Mouse (Mus musculus) neural tube, embryonic 13.5 days (tissue): ENCODE results near the gene Tnik. TPM values are rescaled to one million over a fixed set of nuclear protein-coding genes. Genes with fewer than 3 reads are reported as not detected.
A peak's percentile ranks its signal among the peaks of the same experiment; 100 is the strongest.

ENCODE experiments used
- ATAC-seq: fragments of 200-750 bp; cut with Nextera tagmentation; 2 replicates; pipeline ENCODE4 v1.8.0; 2017; ENCODE audit warnings: low read depth, mild to moderate bottlenecking, moderate TSS enrichment, moderate library complexity
- H3K27ac ChIP-seq: fragments of 300-500 bp; sonication (generic); replicated peaks from 2 replicates; pipeline ENCODE4 v1.5.1; 2015; ENCODE audit warnings: moderate library complexity, mild to moderate bottlenecking, inconsistent platforms
- H3K27me3 ChIP-seq: fragments of 300-500 bp; sonication (generic); 2 replicates; pipeline ENCODE4 v1.6.1; 2015; ENCODE audit warnings: mild to moderate bottlenecking, inconsistent platforms
- H3K36me3 ChIP-seq: fragments of 300-500 bp; sonication (generic); 2 replicates; pipeline ENCODE4 v1.6.1; 2015; ENCODE audit warnings: mild to moderate bottlenecking, inconsistent platforms
- H3K4me1 ChIP-seq: fragments of 300-500 bp; sonication (generic); replicated peaks from 2 replicates; pipeline ENCODE4 v1.6.1; 2015; ENCODE audit warnings: inconsistent platforms
- H3K4me2 ChIP-seq: fragments of 300-500 bp; sonication (generic); 2 replicates; pipeline ENCODE4 v1.6.1; 2015; ENCODE audit warnings: inconsistent platforms, mild to moderate bottlenecking, moderate library complexity
- H3K4me3 ChIP-seq: fragments of 300-500 bp; sonication (generic); 2 replicates; pipeline ENCODE4 v1.5.1; 2015; ENCODE audit warnings: mild to moderate bottlenecking, inconsistent platforms
- H3K9ac ChIP-seq: fragments of 300-500 bp; sonication (generic); 2 replicates; pipeline ENCODE4 v1.6.1; 2015; ENCODE audit warnings: moderate library complexity, mild to moderate bottlenecking, inconsistent platforms
- H3K9me3 ChIP-seq: fragments of 300-500 bp; sonication (generic); 2 replicates; pipeline ENCODE4 v1.6.1; 2016; ENCODE audit warnings: inconsistent platforms
- WGBS: fragments of 180-500 bp; shearing (Covaris S2); methylation state at CpG from one replicate; pipeline ENCODE4 v1.1.7; 2015; 5-methylcytosine and 5-hydroxymethylcytosine counted together
- polyA plus RNA-seq: library from polyadenylated mRNA; unstranded; fragments of >200 nt; fragmentation: Nextera tagmentation; extraction: Ambion mirVana; gene quantifications from 2 replicates; pipeline ENCODE4 v1.2.1, GENCODE M21; 2015

The Tnik gene
- polyA plus RNA-seq, 1 experiment from 2014 or later = 61.2 TPM

- no peaks in the 10 kb centered on the region for H3K27me3 ChIP-seq
These were observed 100.6 kb downstream of the Tnik start for GRCm38 (mm10) chr3:28363441-28364125.

GRCm38 (mm10) chr3:28368746-28369145 lies 105.7 kb downstream of the Tnik start:
- H3K36me3 ChIP-seq = no peaks in the 10 kb centered on the region
- no peaks in the 10 kb centered on the region for H3K27me3 ChIP-seq
- H3K9me3 ChIP-seq = no peaks in the 10 kb centered on the region
- H3K4me3 ChIP-seq = no peak overlapping the region
- H3K4me2 ChIP-seq = no peak overlapping the region
- H3K4me1 ChIP-seq = peaks cover 11% of the 10 kb centered on the region
- no peak overlapping the region for H3K27ac ChIP-seq
- no peak for ATAC-seq
- WGBS = 87% methylated on average over 5 of the region's 5 CpGs
- H3K9ac ChIP-seq = no peak overlapping the region

More at GRCm38 (mm10) chr3:28363441-28364125, 100.6 kb downstream of the Tnik start:
- WGBS = 70% methylated on average over 5 of the region's 5 CpGs
- H3K27ac ChIP-seq = no peak overlapping the region
- H3K36me3 ChIP-seq = peaks cover 8% of the 10 kb centered on the region; the same call in 1 of the 2 replicates
- H3K4me2 ChIP-seq = no peak overlapping the region
- H3K9me3 ChIP-seq = no peaks in the 10 kb centered on the region
- H3K4me3 ChIP-seq = no peak overlapping the region
- H3K4me1 ChIP-seq = peaks cover 8% of the 10 kb centered on the region
- no peak overlapping the region for H3K9ac ChIP-seq
- no peak for ATAC-seq

- Histone ChIP-seq H3K9me3 (no peaks in the 10 kb centered on the region), H3K4me3 (no peak overlapping the region), H3K27me3 (no peaks in the 10 kb centered on the region), H3K4me2 (no peak overlapping the region), H3K4me1 (peaks cover 11% of the 10 kb centered on the region), H3K36me3 (no peaks in the 10 kb centered on the region), H3K27ac (no peak overlapping the region), H3K9ac (no peak overlapping the region)
- 94% methylated on average over 1 of the region's 1 CpGs for WGBS
- no peak for ATAC-seq
These were observed 106.3 kb downstream of the Tnik start for GRCm38 (mm10) chr3:28369266-28369665.

GRCm38 (mm10) chr3:28369698-28370097 lies 106.7 kb downstream of the Tnik start:
- WGBS = 78% methylated on average over 5 of the region's 5 CpGs

GRCm38 (mm10) chr3:28371583-28371982 lies 108.6 kb downstream of the Tnik start:
- no peaks in the 10 kb centered on the region for H3K9me3 ChIP-seq
- peaks cover 10% of the 10 kb centered on the region for H3K4me1 ChIP-seq
- no peak overlapping the region for H3K4me3 ChIP-seq
- H3K27me3 ChIP-seq = no peaks in the 10 kb centered on the region
- WGBS = 100% methylated on average over 1 of the region's 1 CpGs
- H3K4me2 ChIP-seq = no peak overlapping the region
- no peak for ATAC-seq
- no peak overlapping the region for H3K9ac ChIP-seq
- H3K36me3 ChIP-seq = no peaks in the 10 kb centered on the region
- H3K27ac ChIP-seq = no peak overlapping the region

More at GRCm38 (mm10) chr3:28369698-28370097, 106.7 kb downstream of the Tnik start:
- Histone ChIP-seq H3K4me3 (no peak overlapping the region), H3K27me3 (no peaks in the 10 kb centered on the region), H3K36me3 (no peaks in the 10 kb centered on the region), H3K9ac (no peak overlapping the region), H3K4me2 (no peak overlapping the region), H3K4me1 (peaks cover 11% of the 10 kb centered on the region), H3K27ac (no peak overlapping the region), H3K9me3 (no peaks in the 10 kb centered on the region)
- ATAC-seq = no peak

GRCm38 (mm10) chr3:28372459-28372858 lies 109.4 kb downstream of the Tnik start:
- no peak for ATAC-seq
- Histone ChIP-seq H3K27ac (no peak overlapping the region), H3K4me3 (no peak overlapping the region), H3K9me3 (no peaks in the 10 kb centered on the region), H3K27me3 (no peaks in the 10 kb centered on the region), H3K36me3 (no peaks in the 10 kb centered on the region), H3K4me2 (no peak overlapping the region), H3K9ac (no peak overlapping the region), H3K4me1 (0 out of 2 replicates have a peak, but pooled peaks cover 3% of the 10 kb centered on the region)
- WGBS = 95% methylated on average over 2 of the region's 2 CpGs

- Histone ChIP-seq H3K4me3 (no peak overlapping the region), H3K4me2 (no peak overlapping the region), H3K27ac (no peak overlapping the region), H3K4me1 (0 out of 2 replicates have a peak, but pooled peaks cover 4% of the 10 kb centered on the region), H3K9ac (no peak overlapping the region), H3K9me3 (no peaks in the 10 kb centered on the region), H3K27me3 (no peaks in the 10 kb centered on the region), H3K36me3 (0 out of 2 replicates have a peak, but pooled peaks cover 3% of the 10 kb centered on the region)
- 92% methylated on average over 6 of the region's 6 CpGs for WGBS
- ATAC-seq = no peak
These were observed 111.9 kb downstream of the Tnik start for GRCm38 (mm10) chr3:28374738-28375510.

- no peaks in the 10 kb centered on the region for H3K9me3 ChIP-seq
- no peak overlapping the region for H3K9ac ChIP-seq
- H3K4me2 ChIP-seq = no peak overlapping the region
- WGBS = 7% methylated on average over 2 of the region's 2 CpGs
- H3K27ac ChIP-seq = no peak overlapping the region
- H3K4me3 ChIP-seq = no peak overlapping the region
- H3K27me3 ChIP-seq = no peaks in the 10 kb centered on the region
- peaks cover 40% of the 10 kb centered on the region for H3K4me1 ChIP-seq
- no peak for ATAC-seq
- 0 out of 2 replicates have a peak, but pooled peaks cover 3% of the 10 kb centered on the region for H3K36me3 ChIP-seq
These were observed 117.2 kb downstream of the Tnik start for GRCm38 (mm10) chr3:28380224-28380623.

GRCm38 (mm10) chr3:28383526-28384126 lies 120.6 kb downstream of the Tnik start:
- Histone ChIP-seq H3K27me3 (no peaks in the 10 kb centered on the region), H3K36me3 (no peaks in the 10 kb centered on the region), H3K4me2 (no peak overlapping the region), H3K4me1 (peaks cover 40% of the 10 kb centered on the region), H3K4me3 (no peak overlapping the region), H3K9ac (no peak overlapping the region), H3K27ac (peak overlapping the region; percentile 76), H3K9me3 (no peaks in the 10 kb centered on the region)
- no peak for ATAC-seq
- 45% methylated on average over 11 of the region's 11 CpGs for WGBS

- ATAC-seq = no peak
- Histone ChIP-seq H3K9ac (no peak overlapping the region), H3K27me3 (no peaks in the 10 kb centered on the region), H3K4me1 (peaks cover 35% of the 10 kb centered on the region), H3K4me2 (no peak overlapping the region), H3K4me3 (no peak overlapping the region), H3K27ac (peak overlapping the region; percentile 76), H3K36me3 (no peaks in the 10 kb centered on the region), H3K9me3 (no peaks in the 10 kb centered on the region)
- 94% methylated on average over 10 of the region's 10 CpGs for WGBS
These were observed 122.4 kb downstream of the Tnik start for GRCm38 (mm10) chr3:28385199-28385975.

GRCm38 (mm10) chr3:28388540-28388939 lies 125.5 kb downstream of the Tnik start:
- Histone ChIP-seq H3K9ac (no peak overlapping the region), H3K4me1 (peaks cover 17% of the 10 kb centered on the region), H3K27ac (no peak overlapping the region), H3K36me3 (no peaks in the 10 kb centered on the region), H3K4me2 (no peak overlapping the region), H3K9me3 (no peaks in the 10 kb centered on the region), H3K27me3 (no peaks in the 10 kb centered on the region), H3K4me3 (no peak overlapping the region)
- no peak for ATAC-seq
- WGBS = 82% methylated on average over 3 of the region's 3 CpGs
